Mouse (Mus musculus) brain, embryonic 14.5 days (tissue): ENCODE data around the gene Rps12-ps3.

Experiments used
- CTCF ChIP-seq: fragments of 200-500 bp; IDR thresholded peaks from 2 replicates; pipeline ENCODE4 v1.5.1; 2012; ENCODE audit warnings: inconsistent platforms, mild to moderate bottlenecking, moderate library complexity, borderline replicate concordance; ENCODE audit not compliant: insufficient read depth, insufficient read length; ENCODE audit errors: extremely low read depth
- POLR2A ChIP-seq: fragments of 200-500 bp; IDR thresholded peaks from 2 replicates; pipeline ENCODE4 v1.6.1; 2012; ENCODE audit warnings: mild to moderate bottlenecking, inconsistent platforms, borderline replicate concordance; ENCODE audit not compliant: poor library complexity, insufficient read depth, insufficient read length, severe bottlenecking; ENCODE audit errors: extremely low read depth

DNA sequence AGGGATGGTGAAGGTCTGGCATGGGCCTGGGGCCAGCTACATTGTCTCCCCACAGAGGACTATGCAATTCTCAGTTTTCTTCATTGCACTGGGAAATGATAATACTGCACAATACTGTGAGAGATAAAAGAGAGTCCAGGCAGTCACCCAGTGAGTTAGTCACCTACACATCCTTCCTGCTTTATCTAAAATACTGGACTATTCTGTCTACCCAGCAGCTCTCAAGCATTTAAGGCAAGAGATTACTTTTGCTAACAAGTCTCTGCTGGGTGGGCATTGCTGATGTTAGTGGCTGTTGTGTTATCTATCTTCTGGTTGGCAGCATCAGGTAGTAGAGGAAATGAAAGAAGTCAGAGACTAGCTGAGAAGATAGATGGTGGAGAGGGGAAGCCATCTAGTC is 33.0 kb upstream of the Rps12-ps3 start:
- TF ChIP-seq CTCF (no peak), POLR2A (no peak)
